In genomic region chr12:110903536-110903935, GRCm38 (mm10) we compare ENCODE assay signal across 12 mouse cellular contexts. TPM values are rescaled to one million over a fixed set of nuclear protein-coding genes. Genes with fewer than 3 reads are reported as not detected.
DNase-seq lines count a peak whose midpoint lies in the region; ATAC-seq and TF ChIP-seq lines count a peak whose summit lies in the region.
"Had no signal": no experiment of that assay in that cellular context is flagged by ENCODE, and none has a peak within 500 bp of the region (broad histone marks: within the 10 kb centered on the region; RNA-seq: fewer than 3 reads in every experiment).

No protein-coding gene starts in this region.

- H3K4me1 ChIP-seq in kidney, adult 2 months (ENCODE audit: control insufficient read depth, insufficient read depth, low read length) = peaks cover 7% of the 10 kb centered on the region; the same call in 1 of the 2 replicates
- H3K4me1 ChIP-seq in hindbrain, embryonic 13.5 days (replicated peaks) = no peaks in the 10 kb centered on the region
- H3K4me1 ChIP-seq: embryonic facial prominence, embryonic 12.5 days; heart, embryonic 13.5 days; liver, embryonic 13.5 days had no signal

- no peak overlapping the region for H3K9ac ChIP-seq in hindbrain, embryonic 13.5 days
- H3K9ac ChIP-seq: embryonic facial prominence, embryonic 12.5 days; heart, embryonic 13.5 days; liver, embryonic 13.5 days had no signal

- TF ChIP-seq POLR2A in kidney, adult 2 months (IDR thresholded peaks at IDR 0.05; ENCODE audit: low read depth, low read length) = no peak

- 0 out of 2 replicates have a peak, but pooled peaks have one; percentile 6 for TF ChIP-seq CTCF in kidney, adult 2 months (conservative IDR thresholded peaks at IDR 0.05; ENCODE audit: insufficient read depth, insufficient read length, low read depth, low read length)

- no peak overlapping the region for H3K4me3 ChIP-seq in kidney, adult 2 months (ENCODE audit: insufficient read depth, low read depth, low read length)
- no peak overlapping the region for H3K4me3 ChIP-seq in hindbrain, embryonic 13.5 days
- H3K4me3 ChIP-seq: embryonic facial prominence, embryonic 12.5 days; heart, embryonic 13.5 days; liver, embryonic 13.5 days had no signal

- H3K27me3 ChIP-seq in kidney, adult 2 months (replicated peaks; ENCODE audit: control insufficient read depth, insufficient read depth, low read length) = no peaks in the 10 kb centered on the region
- H3K27me3 ChIP-seq in hindbrain, embryonic 13.5 days = no peaks in the 10 kb centered on the region
- H3K27me3 ChIP-seq: embryonic facial prominence, embryonic 12.5 days; heart, embryonic 13.5 days; liver, embryonic 13.5 days had no signal

- peak; percentile 43 for DNase-seq in kidney, adult 2 months
- no peak for DNase-seq in kidney, adult 11 months
- peak; percentile 51 to 59 for DNase-seq in B cell, adult 2 months
- peak; percentile 29 for DNase-seq in R1 (ENCODE audit: low read depth, low spot score)
- DNase-seq in lung, postnatal 14 days = peak; percentile 53
- no peak for DNase-seq in urinary bladder, adult 18-20 months (ENCODE audit: low spot score in 2 of 2)
- DNase-seq in right cerebral cortex, postnatal 25 days = no peak
- DNase-seq: liver, embryonic 13.5 days; right cerebral cortex, adult 18-20 months had no signal

- 89% methylated on average over 2 of the region's 2 CpGs for WGBS in kidney, adult 2 months
- WGBS in hindbrain, embryonic 13.5 days = 90% methylated on average over 2 of the region's 2 CpGs

- no peak for ATAC-seq in hindbrain, embryonic 13.5 days (ENCODE audit: low FRiP score)

- no peaks in the 10 kb centered on the region for H3K9me3 ChIP-seq in hindbrain, embryonic 13.5 days
- H3K9me3 ChIP-seq: embryonic facial prominence, embryonic 12.5 days; heart, embryonic 13.5 days; liver, embryonic 13.5 days had no signal

- no peaks in the 10 kb centered on the region for H3K36me3 ChIP-seq in kidney, adult 2 months (ENCODE audit: control insufficient read depth, insufficient read depth, low read length)
- peaks cover 3% of the 10 kb centered on the region; the same call in 1 of the 2 replicates for H3K36me3 ChIP-seq in hindbrain, embryonic 13.5 days
- H3K36me3 ChIP-seq: embryonic facial prominence, embryonic 12.5 days had no signal

- no peak overlapping the region for H3K27ac ChIP-seq in kidney, adult 2 months (ENCODE audit: insufficient read depth, low read depth, low read length)
- H3K27ac ChIP-seq in hindbrain, embryonic 13.5 days = no peak overlapping the region
- H3K27ac ChIP-seq: embryonic facial prominence, embryonic 12.5 days; heart, embryonic 13.5 days; liver, embryonic 13.5 days had no signal

- H3K4me2 ChIP-seq in hindbrain, embryonic 13.5 days = no peak overlapping the region
- H3K4me2 ChIP-seq: embryonic facial prominence, embryonic 12.5 days; heart, embryonic 13.5 days; liver, embryonic 13.5 days had no signal

RNA-seq across cellular contexts. Expression of gene Tecpr2, which starts 14.5 kb away (rescaled TPM):
- polyA plus RNA-seq in kidney, adult 2 months (2012; rRNA removed) = 4.3 and 4.7 TPM in 2 replicates
- polyA plus RNA-seq in hindbrain, embryonic 13.5 days (2015; fragmentation: Nextera tagmentation; extraction: Ambion mirVana) = 6.4 and 7.3 TPM in 2 replicates

RNA-seq across cellular contexts. Expression of gene Cinp, which starts 14.6 kb away (rescaled TPM):
- polyA plus RNA-seq in kidney, adult 2 months (2012; rRNA removed) = 27.1 and 28.6 TPM in 2 replicates
- polyA plus RNA-seq in hindbrain, embryonic 13.5 days (2015; fragmentation: Nextera tagmentation; extraction: Ambion mirVana) = 67.3 and 67.4 TPM in 2 replicates

RNA-seq across cellular contexts. Expression of gene Zfp839, which starts 53.5 kb away (rescaled TPM):
- 6.9 and 9.0 TPM in 2 replicates for polyA plus RNA-seq in kidney, adult 2 months (2012; rRNA removed)
- 4.0 and 4.6 TPM in 2 replicates for polyA plus RNA-seq in hindbrain, embryonic 13.5 days (2015; fragmentation: Nextera tagmentation; extraction: Ambion mirVana)

Comparison
In these comparisons a context has a peak if more than half of its experiments do, and no peak if none do; other contexts are left out.
1. DNase-seq: peak in kidney, adult 2 months (single experiment), B cell, adult 2 months (2 of 2), R1 (single experiment) and lung, postnatal 14 days (single experiment); none in kidney, adult 11 months (single experiment), urinary bladder, adult 18-20 months (0 of 2) and right cerebral cortex, postnatal 25 days (single experiment).